Mouse (Mus musculus) liver, embryonic 15.5 days (tissue): Measurements from ENCODE around the gene Dpy19l1. TPM values are rescaled to one million over a fixed set of nuclear protein-coding genes. Genes with fewer than 3 reads are reported as not detected.

Experiments
- polyA plus RNA-seq: library from polyadenylated mRNA; unstranded; fragments of >200 nt; fragmentation: Nextera tagmentation; extraction: Ambion mirVana; gene quantifications from 2 replicates; pipeline ENCODE4 v1.2.1, GENCODE M21; 2015

Dpy19l1 gene
- polyA plus RNA-seq, 1 experiment from 2014 or later: 12.3 TPM

Other genes with a start within 250 kb of the Dpy19l1 start
- not detected in 2 replicates for gene Cypt4, start 122.1 kb upstream of the Dpy19l1 start, polyA plus RNA-seq
- gene Dpy19l2, start 193.2 kb upstream of the Dpy19l1 start, polyA plus RNA-seq: 0.03 and 0.09 TPM in 2 replicates